Mouse (Mus musculus): ENCODE measurements around the gene BC024978. TPM values are rescaled to one million over a fixed set of nuclear protein-coding genes. Genes with fewer than 3 reads are reported as not detected.

Gene BC024978
- total and polyA plus RNA-seq, 3 experiments = 1.6 to 9.4 (median 1.7) TPM

DNA sequence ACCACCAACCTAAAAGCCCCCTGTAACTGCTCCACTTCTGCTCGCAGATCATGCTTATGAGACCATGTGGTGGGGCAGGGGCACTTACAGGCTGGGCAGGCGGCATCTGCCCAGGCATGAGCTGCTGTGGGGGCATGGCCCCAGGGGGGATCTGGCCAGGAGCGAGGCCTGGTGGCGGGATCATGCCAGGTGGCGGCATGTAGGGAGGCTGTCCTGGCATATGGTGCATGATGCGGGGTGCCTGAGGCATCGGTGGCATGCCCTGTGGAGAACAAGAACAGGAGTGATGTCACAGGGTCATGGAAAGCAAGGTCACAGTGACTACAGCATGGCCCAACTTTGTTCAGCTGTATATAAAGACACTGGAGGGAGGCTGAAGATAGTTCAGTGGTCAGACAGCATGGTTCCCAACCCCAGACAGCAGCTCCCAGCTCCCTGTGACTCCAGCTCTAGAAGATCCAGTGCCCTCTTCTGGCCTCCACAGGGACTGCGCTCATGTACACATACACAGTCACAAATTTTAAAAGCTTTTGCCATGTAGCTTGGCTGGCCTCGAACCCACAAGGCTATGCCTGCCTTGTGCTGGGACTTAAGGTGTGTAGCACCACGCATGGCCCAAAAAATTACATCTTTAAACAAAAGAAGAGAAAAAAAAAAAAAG is 6.2 kb upstream of the BC024978 start:
- in situ Hi-C loops (cut with MboI; ENCODE audit: low pct_ligation_motif_present, low pct_unique_long_range_greater_than_20kb, low sequenced_read_pairs) (no loop called here), dilution Hi-C loops (cut with MboI; ENCODE audit: extremely low pct_ligation_motif_present, extremely low pct_unique_long_range_greater_than_20kb, low sequenced_read_pairs) (no loop called here)
- H3K4me2 ChIP-seq (ENCODE audit: insufficient read depth, low read depth, poor library complexity, severe bottlenecking) = no peak overlapping the region
- peaks cover 10% of the 10 kb centered on the region for H3K9me3 ChIP-seq (replicated peaks; ENCODE audit: low read length)
- no peak for DNase-seq (ENCODE audit: extremely low read depth)
- H3K27ac ChIP-seq (ENCODE audit: insufficient read depth, low read depth) = no peak overlapping the region
- no peak overlapping the region for H3K9ac ChIP-seq (ENCODE audit: insufficient read depth, low read depth)
- peaks cover 88 to 98% of the 10 kb centered on the region in 2 experiments for H3K36me3 ChIP-seq (replicated peaks in 1 of 2; ENCODE audit: control insufficient read depth in 1 of 2, insufficient read depth in 1 of 2, low read length in 1 of 2)
- H3K27me3 ChIP-seq (replicated peaks) = no peaks in the 10 kb centered on the region
- no peak for TF ChIP-seq ZC3H11A (IDR thresholded peaks at IDR 0.05; ENCODE audit: low read depth, low read length)
- TF ChIP-seq IRF4 (IDR thresholded peaks at IDR 0.05; ENCODE audit: low read depth, low read length) = no peak
- no peak for TF ChIP-seq USF1 (IDR thresholded peaks at IDR 0.05; ENCODE audit: low read depth, low read length)
- TF ChIP-seq ZMIZ1 (IDR thresholded peaks at IDR 0.05; ENCODE audit: low read depth, low read length) = no peak
- TF ChIP-seq ZKSCAN1 (IDR thresholded peaks at IDR 0.05; ENCODE audit: borderline replicate concordance, low read depth, low read length) = no peak
- TF ChIP-seq CTCF (conservative IDR thresholded peaks at IDR 0.05 in 1 of 2, IDR thresholded peaks at IDR 0.05 in 1 of 2; ENCODE audit: low read depth in 2 of 2, low read length in 2 of 2) = peak; percentile 24 to 44; a peak in 2 of 4 replicates
- no peak for TF ChIP-seq CHD2 (IDR thresholded peaks at IDR 0.05; ENCODE audit: low read length)
- TF ChIP-seq USF2 (conservative IDR thresholded peaks at IDR 0.05; ENCODE audit: low read depth, low read length) = no peak
- TF ChIP-seq POLR2A (IDR thresholded peaks at IDR 0.05; ENCODE audit: low read depth, low read length) = no peak
- no peak for TF ChIP-seq EP300 (IDR thresholded peaks at IDR 0.05; ENCODE audit: low read length)
- TF ChIP-seq JUN (IDR thresholded peaks at IDR 0.05; ENCODE audit: insufficient read depth, low read depth, low read length) = no peak
- no peak for TF ChIP-seq ETS1 (conservative IDR thresholded peaks at IDR 0.05; ENCODE audit: low read depth, low read length)
- no peak for TF ChIP-seq RCOR1 (conservative IDR thresholded peaks at IDR 0.05; ENCODE audit: low read depth, low read length)
- no peak for TF ChIP-seq ELF1 (IDR thresholded peaks at IDR 0.05; ENCODE audit: low read depth, low read length)
- no peak for TF ChIP-seq E2F4 (IDR thresholded peaks at IDR 0.05; ENCODE audit: insufficient replicate concordance, low read depth, low read length)
- no peak for TF ChIP-seq MAX (IDR thresholded peaks at IDR 0.05; ENCODE audit: low read length)
- peak; percentile 28; the same call in 1 of the 2 replicates for TF ChIP-seq SMC3 (IDR thresholded peaks at IDR 0.05; ENCODE audit: low read depth, low read length)
- H3K4me1 ChIP-seq (ENCODE audit: control insufficient read depth in 1 of 2, insufficient read depth in 2 of 2) = peaks cover 15 to 28% of the 10 kb centered on the region in 2 experiments
- peaks cover 34% of the 10 kb centered on the region for H3K79me2 ChIP-seq (replicated peaks; ENCODE audit: control insufficient read depth, extremely low read depth, insufficient read depth, poor library complexity, severe bottlenecking)
- no peak overlapping the region for H3K4me3 ChIP-seq (replicated peaks in 1 of 3; ENCODE audit: low read depth in 2 of 3, low read length in 2 of 3, poor library complexity in 1 of 3)

DNA sequence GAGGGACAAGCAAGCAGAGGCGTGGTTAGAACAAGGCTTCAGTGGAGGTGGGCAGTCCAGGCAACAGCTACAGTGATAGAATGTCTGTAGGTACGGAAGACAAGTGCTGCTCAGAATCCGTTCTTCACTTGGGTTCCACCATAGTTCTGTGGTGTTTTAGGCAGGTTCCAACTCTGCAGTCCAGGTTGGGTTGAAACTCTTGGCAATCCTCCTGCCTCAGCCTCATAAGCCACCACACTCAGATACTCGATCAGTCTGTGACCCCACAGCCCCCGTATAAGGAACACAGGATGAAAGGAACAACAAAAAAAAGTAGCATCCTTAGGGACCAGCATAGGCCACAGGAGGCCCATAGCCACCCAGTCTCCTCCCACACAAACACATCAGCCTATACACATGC is 3.1 kb upstream of the BC024978 start:
- TF ChIP-seq SMC3 (IDR thresholded peaks at IDR 0.05; ENCODE audit: low read depth, low read length) (no peak), NRF1 (IDR thresholded peaks at IDR 0.05; ENCODE audit: low read depth, low read length) (no peak), CHD2 (IDR thresholded peaks at IDR 0.05; ENCODE audit: low read length) (no peak)
- dilution Hi-C loops (cut with MboI; ENCODE audit: extremely low pct_ligation_motif_present, extremely low pct_unique_long_range_greater_than_20kb, low sequenced_read_pairs) (no loop called here), in situ Hi-C loops (cut with MboI; ENCODE audit: low pct_ligation_motif_present, low pct_unique_long_range_greater_than_20kb, low sequenced_read_pairs) (loop anchor here (5.0 kb wide), 1 partner anchor 35 kb away; the partner anchor contains the start of gene Itpkc)
- Histone ChIP-seq H3K4me2 (ENCODE audit: insufficient read depth, low read depth, poor library complexity, severe bottlenecking) (no peak overlapping the region), H3K4me3 (replicated peaks in 1 of 3; ENCODE audit: low read depth in 2 of 3, low read length in 2 of 3, poor library complexity in 1 of 3) (no peak overlapping the region), H3K36me3 (replicated peaks in 1 of 2; ENCODE audit: control insufficient read depth in 1 of 2, insufficient read depth in 1 of 2, low read length in 1 of 2) (peaks cover 60 to 73% of the 10 kb centered on the region in 2 experiments), H3K79me2 (replicated peaks; ENCODE audit: control insufficient read depth, extremely low read depth, insufficient read depth, poor library complexity, severe bottlenecking) (peaks cover 41% of the 10 kb centered on the region), H3K27ac (ENCODE audit: insufficient read depth, low read depth) (no peak overlapping the region), H3K9me3 (replicated peaks; ENCODE audit: low read length) (peaks cover 8% of the 10 kb centered on the region), H3K9ac (ENCODE audit: insufficient read depth, low read depth) (no peak overlapping the region), H3K4me1 (ENCODE audit: control insufficient read depth in 1 of 2, insufficient read depth in 2 of 2) (peaks cover 15 to 40% of the 10 kb centered on the region in 2 experiments), H3K27me3 (replicated peaks) (no peaks in the 10 kb centered on the region)
- DNase-seq (ENCODE audit: extremely low read depth) = no peak

All from CH12.LX (cell line).